Mouse (Mus musculus) liver, adult 2 months (tissue): ENCODE data around the gene Atp2c2.

Experiments used
- CTCF ChIP-seq: fragments of 200-500 bp; IDR thresholded peaks from 2 replicates; pipeline ENCODE4 v1.5.1; 2011; ENCODE audit warnings: low read depth, low read length, control low read depth
- POLR2A ChIP-seq: fragments of 200-500 bp; IDR thresholded peaks from 2 replicates; pipeline ENCODE4 v1.6.1; 2011; ENCODE audit warnings: low read length, control low read depth; ENCODE audit not compliant: insufficient read depth; ENCODE audit errors: extremely low read depth

GRCm38 (mm10) chr8:119794689-119795088 is 94.9 kb downstream of the Atp2c2 start:
- no peak for TF ChIP-seq CTCF
- TF ChIP-seq POLR2A, result no peak
